Mouse (Mus musculus): ENCODE data around the gene Asb9. TPM values are rescaled to one million over a fixed set of nuclear protein-coding genes. Genes with fewer than 3 reads are reported as not detected.

Gene Asb9
- not detected in 2 replicates for polyA plus RNA-seq (2012; rRNA removed)

GRCm38 (mm10) chrX:164505709-164506498 is at the start of gene Asb9:
Gene Asb9, plus strand, starts transcription at chrX:164506327.

Other genes with a start within 250 kb of the Asb9 start
- 0.05 and 0.14 TPM in 2 replicates for gene Bmx, start 248.1 kb upstream of the Asb9 start, polyA plus RNA-seq (2012; rRNA removed)
- 1.3 and 2.0 TPM in 2 replicates for gene Pir, start 237.0 kb upstream of the Asb9 start, polyA plus RNA-seq (2012; rRNA removed)
- gene Vegfd, start 132.9 kb upstream of the Asb9 start, polyA plus RNA-seq (2012; rRNA removed) = 0.64 and 0.92 TPM in 2 replicates
- gene Piga, start 86.5 kb upstream of the Asb9 start, polyA plus RNA-seq (2012; rRNA removed) = 0.58 and 0.97 TPM in 2 replicates
- 0.58 and 0.84 TPM in 2 replicates for gene Asb11, start 69.3 kb upstream of the Asb9 start, polyA plus RNA-seq (2012; rRNA removed)